Mouse (Mus musculus): ENCODE measurements around the gene Ift88. TPM values are rescaled to one million over a fixed set of nuclear protein-coding genes. Genes with fewer than 3 reads are reported as not detected.
"Not testable (repeated sequence)": the region's sequence is repeated elsewhere in the genome, so short reads cannot be mapped to it uniquely, and the experiment has no call there.

The Ift88 gene
- total RNA-seq, 2 experiments from 2014 or later = 8.2 to 9.7 TPM

DNA sequence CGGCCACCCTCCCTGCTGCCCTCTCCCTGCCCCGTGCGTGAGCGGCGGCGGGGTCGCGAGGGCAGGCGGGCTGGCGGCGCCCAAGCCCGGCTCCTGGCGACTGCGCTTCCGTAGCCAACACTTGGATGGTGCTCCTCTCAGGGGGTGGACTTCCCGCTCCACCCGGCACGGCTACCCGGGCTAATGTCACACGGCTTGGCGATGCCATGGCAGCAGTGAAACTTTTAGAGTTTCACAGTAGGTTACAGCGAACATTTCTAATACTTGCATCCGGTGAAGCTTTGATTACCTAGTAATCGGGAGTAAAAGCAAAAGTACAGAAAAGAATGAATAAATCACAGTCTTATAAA lies 325 bp downstream of the Ift88 start:
- no peak for DNase-seq (ENCODE audit: low spot score in 2 of 2)

DNA sequence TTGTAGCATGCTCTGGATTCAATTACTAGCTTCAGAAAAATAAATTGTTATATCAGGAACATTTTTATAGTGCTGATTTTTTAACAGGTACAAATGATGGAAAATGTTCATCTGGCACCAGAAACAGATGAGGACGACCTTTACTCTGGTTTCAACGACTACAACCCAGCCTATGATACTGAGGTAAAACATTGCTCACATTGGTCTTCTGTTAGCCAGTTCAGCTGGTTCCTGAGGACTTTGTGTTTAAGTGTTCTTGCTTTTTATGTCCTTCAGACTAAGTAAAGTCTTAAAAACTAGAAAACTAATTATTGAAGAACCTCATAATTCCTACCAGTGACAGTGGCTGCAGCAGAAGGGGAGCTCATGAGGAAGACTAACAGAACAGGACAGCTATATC lies 6.6 kb downstream of the Ift88 start:
- no peak for DNase-seq (ENCODE audit: low spot score in 2 of 2)

DNA sequence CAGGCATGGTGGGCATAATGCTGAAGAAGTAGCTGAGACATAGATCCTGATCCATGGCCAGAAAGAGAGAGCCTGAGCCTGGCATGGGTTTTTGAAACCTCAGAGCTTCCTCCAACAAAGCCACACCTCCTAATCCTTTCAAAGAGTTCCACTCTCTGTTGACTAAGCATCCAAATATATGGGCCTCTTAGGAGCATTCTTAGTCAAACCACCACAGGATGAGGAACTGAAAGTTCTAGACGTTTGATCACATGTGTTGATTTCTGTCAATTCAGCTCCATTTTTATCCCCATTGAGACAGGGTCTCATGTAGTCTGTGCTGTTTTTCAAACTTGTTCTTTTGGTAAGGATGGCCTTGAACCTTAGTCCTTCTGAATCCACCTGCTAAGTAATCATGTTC lies 28.7 kb downstream of the Ift88 start:
- no peak for DNase-seq (ENCODE audit: low spot score in 2 of 2)

- DNase-seq (ENCODE audit: low spot score in 2 of 2) = no peak
These were observed 36.0 kb downstream of the Ift88 start for GRCm38 (mm10) chr14:57459883-57460282.

- not testable (repeated sequence) for DNase-seq (ENCODE audit: low spot score in 2 of 2)
These were observed 36.5 kb downstream of the Ift88 start for GRCm38 (mm10) chr14:57460326-57460725.

DNA sequence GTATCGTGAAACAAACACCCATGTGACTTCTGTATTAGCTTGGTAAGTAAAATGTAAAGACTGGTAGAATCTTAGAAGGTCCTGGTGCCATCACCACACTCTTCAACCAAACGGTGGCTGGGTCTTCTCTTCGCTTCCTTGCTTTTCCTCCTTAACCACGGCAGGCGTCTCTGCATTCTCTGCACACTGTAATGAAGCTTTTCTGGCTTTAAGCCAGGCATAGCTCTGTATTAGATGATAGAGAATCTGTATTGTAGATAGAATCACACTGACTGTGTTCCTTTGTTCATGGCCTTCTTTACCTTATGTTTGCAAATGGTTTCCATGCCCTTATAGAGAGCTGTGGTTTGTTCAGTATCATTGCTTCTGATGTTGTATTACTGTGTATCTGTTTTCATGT lies 39.0 kb downstream of the Ift88 start:
- no peak for DNase-seq (ENCODE audit: low spot score in 2 of 2)

GRCm38 (mm10) chr14:57475057-57475456 lies 51.2 kb downstream of the Ift88 start:
- DNase-seq (ENCODE audit: low spot score in 2 of 2) = no peak

GRCm38 (mm10) chr14:57482262-57482661 lies 58.4 kb downstream of the Ift88 start:
- DNase-seq (ENCODE audit: low spot score in 2 of 2) = no peak

GRCm38 (mm10) chr14:57484183-57484582 lies 60.3 kb downstream of the Ift88 start:
- DNase-seq (ENCODE audit: low spot score in 2 of 2) = no peak

- DNase-seq (ENCODE audit: low spot score in 2 of 2) = no peak
These were observed 65.8 kb downstream of the Ift88 start for GRCm38 (mm10) chr14:57489696-57490095.

DNA sequence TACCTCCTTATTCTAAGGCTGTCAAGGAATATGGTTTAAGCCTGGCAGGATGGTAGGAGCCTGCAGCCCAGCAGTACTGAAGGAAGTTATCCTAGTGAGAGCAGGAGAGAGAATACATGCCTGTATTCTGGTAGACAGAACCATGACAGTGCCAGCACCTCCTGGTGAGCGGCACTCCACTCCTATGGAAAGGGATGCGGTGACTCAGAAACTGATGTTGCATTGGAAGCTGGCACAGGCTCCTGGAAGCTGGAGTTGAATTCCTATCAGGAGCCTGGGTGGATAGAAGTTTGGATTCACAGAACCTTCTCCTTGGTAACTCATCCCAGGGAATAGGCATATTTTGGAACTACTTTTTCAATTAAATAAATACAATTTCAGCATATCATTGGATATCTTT lies 70.0 kb downstream of the Ift88 start:
- DNase-seq (ENCODE audit: low spot score in 2 of 2) = no peak

DNA sequence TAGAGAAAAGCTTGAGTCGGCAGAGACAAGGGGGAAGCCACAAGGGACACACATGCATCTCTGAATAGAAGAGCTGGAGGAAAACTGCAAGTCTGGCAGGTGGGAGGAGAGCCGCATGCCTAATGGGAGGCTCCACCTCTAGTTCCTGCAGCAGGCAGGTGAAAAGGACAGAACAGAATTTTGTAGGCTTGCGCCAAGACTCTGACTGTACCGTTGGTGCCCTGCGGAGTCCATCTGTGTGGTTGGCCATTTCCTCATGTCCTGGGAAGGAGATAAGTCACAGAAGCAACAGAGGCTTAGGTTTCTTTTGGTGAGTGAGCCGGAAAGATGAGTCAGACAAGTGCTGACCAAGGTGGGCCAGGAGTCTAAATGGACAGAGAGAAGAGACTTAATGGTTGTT lies 79.9 kb downstream of the Ift88 start:
- DNase-seq (ENCODE audit: low spot score in 2 of 2) = no peak

GRCm38 (mm10) chr14:57509554-57509953 lies 85.7 kb downstream of the Ift88 start:
- DNase-seq (ENCODE audit: low spot score in 2 of 2) = no peak

GRCm38 (mm10) chr14:57515156-57515762 lies 91.4 kb downstream of the Ift88 start:
- DNase-seq (ENCODE audit: low spot score in 2 of 2) = no peak

DNA sequence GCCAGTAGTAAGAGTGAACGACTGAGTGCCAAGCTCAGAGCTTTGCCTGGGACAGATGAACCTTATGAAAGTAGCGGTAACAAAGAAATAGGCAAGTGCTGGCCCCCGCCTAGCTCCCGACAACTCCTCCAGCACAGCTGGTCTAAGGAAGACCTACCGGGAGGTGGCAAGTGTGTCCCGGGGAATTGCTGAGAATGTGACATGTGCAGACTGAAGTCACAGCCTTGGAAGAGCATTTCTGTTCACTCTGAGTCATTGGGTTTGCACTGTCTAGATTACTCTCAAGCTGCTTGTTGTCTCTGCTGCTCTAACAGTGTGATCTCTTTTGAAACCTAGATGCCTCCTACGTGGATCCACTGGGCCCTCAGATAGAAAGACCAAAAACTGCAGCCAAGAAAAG lies 93.1 kb downstream of the Ift88 start:
- DNase-seq (ENCODE audit: low spot score in 2 of 2) = no peak

GRCm38 (mm10) chr14:57523762-57524161 lies 99.9 kb downstream of the Ift88 start:
- no peak for DNase-seq (ENCODE audit: low spot score in 2 of 2)

- peak; percentile 23 to 41 for DNase-seq (ENCODE audit: low spot score in 2 of 2)
These were observed 101.0 kb downstream of the Ift88 start, which contains the start of gene Il17d for GRCm38 (mm10) chr14:57524671-57525387. TSS of gene Il17d (plus strand) at chr14:57524777.

DNA sequence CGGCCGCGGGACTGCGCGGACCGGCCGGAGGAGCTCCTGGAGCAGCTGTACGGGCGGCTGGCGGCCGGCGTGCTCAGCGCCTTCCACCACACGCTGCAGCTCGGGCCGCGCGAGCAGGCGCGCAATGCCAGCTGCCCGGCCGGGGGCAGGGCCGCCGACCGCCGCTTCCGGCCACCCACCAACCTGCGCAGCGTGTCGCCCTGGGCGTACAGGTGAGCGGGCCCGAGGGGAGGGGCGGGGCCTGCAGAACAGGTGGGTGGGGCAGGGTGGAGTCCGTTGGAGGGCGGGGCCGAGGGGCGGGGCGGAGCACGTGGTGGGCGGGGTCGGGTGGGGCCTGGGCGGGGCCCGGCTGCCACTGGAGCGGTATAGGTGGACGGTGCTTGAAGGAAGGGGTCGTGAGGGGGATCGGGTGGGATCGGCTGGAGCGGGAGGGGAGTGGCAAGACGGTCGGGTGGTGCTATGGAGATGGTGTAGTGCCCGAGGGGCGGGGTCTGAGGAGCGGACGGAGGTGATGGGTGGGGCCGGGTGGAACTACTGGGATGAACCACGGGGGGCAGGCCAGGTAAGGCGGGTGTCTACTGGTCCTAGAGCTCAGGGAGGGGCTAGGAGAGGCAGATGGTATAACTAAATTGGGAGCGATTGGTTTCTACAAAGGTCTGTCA lies 101.7 kb downstream of the Ift88 start:
- DNase-seq (ENCODE audit: low spot score in 2 of 2) = peak; percentile 61 to 66

DNA sequence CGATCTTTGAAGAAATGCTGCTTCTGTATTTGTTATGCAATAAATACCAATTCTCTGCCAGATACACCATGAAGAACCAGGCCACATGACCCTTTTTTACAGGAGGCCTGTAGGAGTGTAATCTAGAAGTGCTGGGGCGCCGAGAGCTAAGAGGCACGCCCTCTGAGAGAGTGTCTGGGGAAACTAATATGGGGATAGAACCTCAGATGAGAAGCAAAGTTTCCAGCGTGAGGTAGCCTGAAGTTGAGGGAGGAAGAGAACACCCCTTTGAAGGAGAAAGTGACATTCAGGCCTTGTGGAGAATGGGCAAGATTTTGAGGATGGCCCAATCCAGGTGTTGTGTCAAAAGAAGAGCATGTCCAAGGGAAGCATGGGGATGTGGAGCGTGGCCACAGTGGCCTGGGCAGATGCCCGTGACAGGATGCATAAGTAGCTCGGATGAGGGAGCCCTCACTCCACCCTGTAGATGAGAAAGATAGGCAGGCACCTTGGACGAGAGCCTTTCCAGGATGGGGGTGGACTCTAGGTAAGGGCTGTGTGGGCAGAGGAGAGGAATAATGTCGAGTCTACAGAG lies 102.3 kb downstream of the Ift88 start:
- DNase-seq (ENCODE audit: low spot score in 2 of 2) = no peak

DNA sequence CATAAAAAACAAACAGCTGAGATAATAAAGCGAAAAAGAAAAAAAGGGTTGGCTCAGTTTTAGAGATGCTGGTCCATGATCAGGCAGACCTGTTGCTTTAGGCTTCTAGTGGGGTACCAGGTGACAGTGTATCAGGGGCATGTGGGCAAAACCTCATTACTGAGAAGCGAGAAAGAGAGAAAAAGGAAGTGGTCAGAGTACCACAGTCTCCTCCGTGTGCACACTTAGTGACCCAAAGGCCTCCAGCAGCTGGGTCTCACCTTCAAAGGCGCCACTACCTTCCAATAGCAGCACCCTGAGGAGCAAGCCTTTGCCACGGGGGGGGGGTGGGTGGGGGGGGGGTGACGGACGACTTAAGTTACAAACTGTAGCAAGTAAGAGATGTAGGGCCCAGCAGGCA lies 103.3 kb downstream of the Ift88 start:
- no peak for DNase-seq (ENCODE audit: low spot score in 2 of 2)

DNA sequence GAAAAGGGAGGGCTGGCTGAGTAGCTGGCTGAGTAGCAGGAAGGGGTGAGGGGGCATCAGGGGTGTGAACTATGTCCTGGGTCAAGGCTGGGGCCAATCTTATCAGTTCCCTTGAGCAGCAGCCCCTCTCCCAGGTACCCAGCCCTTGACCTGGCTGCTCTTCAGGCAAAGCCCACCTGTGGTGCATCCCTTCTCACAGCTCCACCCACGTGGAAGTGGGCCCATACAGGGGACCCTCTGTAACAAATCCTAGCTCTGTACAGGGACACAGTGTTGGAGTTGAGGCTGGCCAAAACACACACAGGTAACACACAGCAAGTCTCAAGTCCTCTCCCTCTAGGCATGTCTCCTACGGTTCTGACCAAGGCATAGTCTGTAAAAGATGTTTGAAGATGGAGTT lies 103.7 kb downstream of the Ift88 start:
- no peak for DNase-seq (ENCODE audit: low spot score in 2 of 2)

All from adrenal gland, adult 18-20 months (tissue).